Mouse (Mus musculus) myocyte (in vitro differentiated cells): Measurements from ENCODE around the gene Cdkn1b. TPM values are rescaled to one million over a fixed set of nuclear protein-coding genes. Genes with fewer than 3 reads are reported as not detected.
A peak's percentile ranks its signal among the peaks of the same experiment; 100 is the strongest.

Experiments used
- H3K27me3 ChIP-seq: one replicate; pipeline ENCODE4 v1.6.1; 2011; ENCODE audit not compliant: control insufficient read depth, insufficient read depth, insufficient read length
- H3K36me3 ChIP-seq: one replicate; pipeline ENCODE4 v1.6.1; 2011; ENCODE audit not compliant: control insufficient read depth, insufficient read depth
- H3K4me2 ChIP-seq: one replicate; pipeline ENCODE4 v1.6.1; 2011; ENCODE audit warnings: low read depth, control low read depth
- H3K4me3 ChIP-seq: one replicate; pipeline ENCODE4 v1.5.1; 2011; ENCODE audit warnings: mild to moderate bottlenecking, control low read depth, moderate library complexity
- H3K79me2 ChIP-seq: one replicate; pipeline ENCODE4 v1.6.1; 2011; ENCODE audit not compliant: control insufficient read depth, insufficient read depth
- H3ac ChIP-seq: one replicate; pipeline ENCODE4 v1.6.1; 2011; ENCODE audit not compliant: control insufficient read depth, insufficient read length
- CEBPB ChIP-seq: IDR thresholded peaks from 2 replicates; pipeline ENCODE4 v1.6.1; 2011; ENCODE audit warnings: mild to moderate bottlenecking, moderate library complexity; ENCODE audit not compliant: poor library complexity, insufficient read depth, severe bottlenecking
- E2F4 ChIP-seq: IDR thresholded peaks from one replicate; pipeline ENCODE4 v1.6.1; 2011; ENCODE audit warnings: mild to moderate bottlenecking, control low read depth, moderate library complexity; ENCODE audit not compliant: insufficient read depth
- MAX ChIP-seq: IDR thresholded peaks from one replicate; pipeline ENCODE4 v1.6.1; 2011; ENCODE audit warnings: low read depth, mild to moderate bottlenecking, control low read depth
- MYOD1 ChIP-seq, 3 experiments: IDR thresholded peaks; one replicate each; pipeline ENCODE4 v1.6.1; 2011; ENCODE audit warnings: control low read depth in 2 of 3, low read depth in 2 of 3, mild to moderate bottlenecking in 2 of 3, moderate library complexity in 1 of 3; ENCODE audit not compliant: insufficient read length in 2 of 3, control insufficient read depth in 1 of 3
- MYOG ChIP-seq, 3 experiments: IDR thresholded peaks; one replicate each; pipeline ENCODE4 v1.6.1; 2011; ENCODE audit warnings: control low read depth in 2 of 3, low read depth in 2 of 3, mild to moderate bottlenecking in 2 of 3; ENCODE audit not compliant: insufficient read length in 2 of 3, control insufficient read depth in 1 of 3, insufficient read depth in 1 of 3
- POLR2A ChIP-seq: IDR thresholded peaks from one replicate; pipeline ENCODE4 v1.6.1; 2011; ENCODE audit warnings: low read depth, mild to moderate bottlenecking, control low read depth, moderate library complexity; ENCODE audit not compliant: insufficient read length
- POLR2AphosphoS2 ChIP-seq: IDR thresholded peaks from one replicate; pipeline ENCODE4 v1.6.1; 2011; ENCODE audit warnings: low read depth, control low read depth; ENCODE audit not compliant: insufficient read length
- REST ChIP-seq: IDR thresholded peaks from one replicate; pipeline ENCODE4 v1.6.1; 2011; ENCODE audit warnings: mild to moderate bottlenecking, control low read depth, moderate library complexity; ENCODE audit not compliant: insufficient read depth, insufficient read length
- SRF ChIP-seq: IDR thresholded peaks from one replicate; pipeline ENCODE4 v1.6.1; 2011; ENCODE audit warnings: low read depth; ENCODE audit not compliant: control insufficient read depth, insufficient read length
- TCF12 ChIP-seq: IDR thresholded peaks from one replicate; pipeline ENCODE4 v1.6.1; 2011; ENCODE audit warnings: mild to moderate bottlenecking, control low read depth; ENCODE audit not compliant: poor library complexity, insufficient read depth, severe bottlenecking
- TCF3 ChIP-seq: IDR thresholded peaks from one replicate; pipeline ENCODE4 v1.6.1; 2011; ENCODE audit warnings: low read depth, control low read depth; ENCODE audit not compliant: insufficient read length
- USF1 ChIP-seq: IDR thresholded peaks from one replicate; pipeline ENCODE4 v1.6.1; 2011; ENCODE audit warnings: low read depth, mild to moderate bottlenecking, control low read depth, moderate library complexity
- polyA plus RNA-seq: library from polyadenylated mRNA; unstranded; fragments of >200 nt; fragmentation: generic; extraction: Trizol; gene quantifications from one replicate; pipeline ENCODE4 v1.2.1, GENCODE M21; 2012; ENCODE audit warnings: missing spikeins

The Cdkn1b gene
- polyA plus RNA-seq, result 27.7 TPM

DNA sequence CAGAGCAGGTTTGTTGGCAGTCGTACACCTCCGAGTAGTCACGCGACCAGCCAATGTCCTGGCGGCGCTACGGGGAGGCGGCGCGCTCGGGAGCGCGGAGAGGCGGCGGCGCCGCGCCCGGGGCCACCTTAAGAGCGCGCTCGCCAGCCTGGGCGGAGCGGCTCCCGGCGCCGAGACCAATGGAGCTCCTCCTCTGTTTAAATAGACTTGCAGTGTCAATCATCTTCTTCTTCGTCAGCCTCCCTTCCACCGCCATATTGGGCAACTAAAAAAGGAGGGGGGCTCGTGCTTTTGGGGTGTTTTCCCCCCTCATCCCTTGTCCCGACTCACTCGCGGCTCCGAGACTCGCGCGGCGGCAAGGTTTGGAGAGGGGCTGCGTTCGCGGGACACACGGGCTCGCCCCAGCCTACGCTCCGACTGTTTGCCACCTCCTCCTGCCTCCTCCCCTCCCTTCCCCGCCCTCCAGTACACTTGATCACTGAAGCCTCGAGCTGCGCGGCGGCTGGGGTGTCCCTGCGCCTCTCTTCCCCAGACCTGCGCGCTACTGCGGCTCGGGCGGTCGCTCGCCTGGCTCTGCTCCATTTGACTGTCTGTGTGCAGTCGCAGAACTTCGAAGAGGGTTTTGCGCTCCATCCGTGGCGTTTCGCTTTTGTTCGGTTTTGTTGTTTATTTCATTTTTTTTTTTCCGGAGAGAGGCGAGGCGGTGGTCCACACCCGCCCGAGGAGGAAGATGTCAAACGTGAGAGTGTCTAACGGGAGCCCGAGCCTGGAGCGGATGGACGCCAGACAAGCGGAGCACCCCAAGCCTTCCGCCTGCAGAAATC lies at the start of gene Cdkn1b:
Gene Cdkn1b, plus strand, starts transcription at position 212 of the 824 bp plus-strand sequence.
- H3ac ChIP-seq, result peak within 1 kb of the TSS; percentile 93
- peaks cover 50% of the 10 kb centered on the region for H3K79me2 ChIP-seq
- H3K27me3 ChIP-seq, result no peaks in the 10 kb centered on the region
- H3K4me2 ChIP-seq, result peak within 1 kb of the TSS; percentile 86
- peak within 1 kb of the TSS; percentile 100 for H3K4me3 ChIP-seq
- TF ChIP-seq SRF, result no peak
- TF ChIP-seq MYOG (IDR thresholded peaks at IDR 0.05; ENCODE audit: control insufficient read depth in 1 of 3, insufficient read depth in 1 of 3, insufficient read length in 2 of 3, low read depth in 2 of 3), result peak in 1 of 3 experiments; percentile 27
- no peak for TF ChIP-seq CEBPB
- TF ChIP-seq REST, result no peak
- no peak for TF ChIP-seq TCF3
- TF ChIP-seq POLR2AphosphoS2, result peak; percentile 93
- no peak for TF ChIP-seq USF1
- TF ChIP-seq E2F4, result no peak
- peak; percentile 97 for TF ChIP-seq POLR2A
- TF ChIP-seq TCF12, result no peak
- no peak for TF ChIP-seq MAX
- no peak for TF ChIP-seq MYOD1 (IDR thresholded peaks at IDR 0.05; ENCODE audit: control insufficient read depth in 1 of 3, insufficient read length in 2 of 3, low read depth in 2 of 3)
- peaks cover 11% of the 10 kb centered on the region for H3K36me3 ChIP-seq

DNA sequence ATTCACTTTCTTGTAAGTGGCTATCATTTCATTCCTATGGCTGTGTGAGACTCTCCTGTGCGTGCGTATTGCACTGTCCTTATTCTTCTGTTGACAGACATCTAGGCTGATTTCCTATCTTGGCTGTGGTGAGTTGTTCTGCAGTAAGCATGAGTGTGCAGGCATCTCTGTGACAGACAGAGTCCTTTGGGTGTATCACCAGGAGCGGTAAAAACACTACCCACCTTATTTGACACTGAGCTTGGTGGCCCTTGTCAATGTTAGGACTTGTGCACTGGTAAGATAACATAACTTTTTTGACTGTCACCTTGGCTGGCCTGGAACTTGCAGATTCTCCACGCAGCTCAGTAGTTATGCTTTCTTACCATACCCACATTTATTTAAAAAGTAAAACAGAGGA lies 49.3 kb upstream of the Cdkn1b start:
- Histone ChIP-seq H3K4me3 (no peak overlapping the region), H3ac (no peak overlapping the region), H3K79me2 (no peaks in the 10 kb centered on the region), H3K4me2 (no peak overlapping the region), H3K36me3 (no peaks in the 10 kb centered on the region), H3K27me3 (no peaks in the 10 kb centered on the region)
- TF ChIP-seq REST (no peak), TCF12 (no peak), POLR2A (no peak), USF1 (no peak), MYOD1 (IDR thresholded peaks at IDR 0.05; ENCODE audit: control insufficient read depth in 1 of 3, insufficient read length in 2 of 3, low read depth in 2 of 3) (no peak), E2F4 (no peak), TCF3 (no peak), SRF (no peak), POLR2AphosphoS2 (no peak)

DNA sequence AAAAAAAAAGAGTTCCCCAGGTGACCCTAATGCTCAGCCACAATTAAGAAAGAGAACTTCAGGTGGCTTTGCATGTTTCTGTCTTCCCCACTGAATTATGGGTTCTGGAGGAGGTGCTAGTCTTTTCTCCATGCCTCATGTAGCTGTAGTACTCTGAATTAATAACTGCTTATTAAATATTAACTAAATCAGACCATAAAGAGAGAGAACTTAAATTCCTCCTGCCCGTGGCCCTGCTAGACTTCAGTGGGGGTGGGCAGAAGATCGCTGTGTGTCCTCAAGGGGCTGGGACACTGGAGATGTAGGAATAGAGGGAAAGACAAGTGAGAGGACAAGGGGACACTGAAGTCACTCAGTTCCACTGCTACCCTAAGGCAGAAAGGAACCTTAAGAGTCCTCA lies 48.0 kb upstream of the Cdkn1b start:
- no peaks in the 10 kb centered on the region for H3K79me2 ChIP-seq
- no peak overlapping the region for H3K4me3 ChIP-seq
- H3ac ChIP-seq, result no peak overlapping the region
- no peak overlapping the region for H3K4me2 ChIP-seq
- H3K27me3 ChIP-seq, result no peaks in the 10 kb centered on the region
- no peaks in the 10 kb centered on the region for H3K36me3 ChIP-seq
- no peak for TF ChIP-seq CEBPB
- no peak for TF ChIP-seq SRF
- no peak for TF ChIP-seq POLR2AphosphoS2
- no peak for TF ChIP-seq MYOD1 (IDR thresholded peaks at IDR 0.05; ENCODE audit: control insufficient read depth in 1 of 3, insufficient read length in 2 of 3, low read depth in 2 of 3)
- TF ChIP-seq MYOG (IDR thresholded peaks at IDR 0.05; ENCODE audit: control insufficient read depth in 1 of 3, insufficient read depth in 1 of 3, insufficient read length in 2 of 3, low read depth in 2 of 3), result no peak
- TF ChIP-seq MAX, result no peak
- no peak for TF ChIP-seq USF1
- no peak for TF ChIP-seq REST
- no peak for TF ChIP-seq E2F4
- no peak for TF ChIP-seq TCF3
- TF ChIP-seq TCF12, result no peak
- no peak for TF ChIP-seq POLR2A

DNA sequence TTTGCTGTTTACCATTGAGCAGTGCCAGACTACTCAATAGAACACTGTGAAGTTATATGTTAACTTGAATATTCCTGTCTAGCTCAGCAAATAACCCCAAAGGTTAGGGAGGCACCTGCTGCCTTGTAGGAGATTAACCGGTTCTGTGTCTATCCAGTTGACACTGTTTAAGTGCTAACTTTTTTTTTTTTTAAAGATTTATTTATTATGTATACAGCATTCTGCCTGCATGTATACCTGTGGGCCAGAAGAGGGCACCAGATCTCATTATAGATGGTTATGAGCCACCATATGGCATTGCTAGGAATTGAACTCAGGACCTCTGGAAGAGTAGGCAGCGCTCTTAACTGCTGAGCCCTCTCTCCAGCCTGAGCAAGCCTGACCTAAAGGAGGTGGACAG lies 47.2 kb upstream of the Cdkn1b start:
- no peak overlapping the region for H3ac ChIP-seq
- H3K4me2 ChIP-seq, result no peak overlapping the region
- H3K4me3 ChIP-seq, result no peak overlapping the region
- no peaks in the 10 kb centered on the region for H3K36me3 ChIP-seq
- no peaks in the 10 kb centered on the region for H3K79me2 ChIP-seq
- no peaks in the 10 kb centered on the region for H3K27me3 ChIP-seq
- TF ChIP-seq SRF (no peak), MAX (no peak), E2F4 (no peak), POLR2AphosphoS2 (no peak), REST (no peak), MYOG (IDR thresholded peaks at IDR 0.05; ENCODE audit: control insufficient read depth in 1 of 3, insufficient read depth in 1 of 3, insufficient read length in 2 of 3, low read depth in 2 of 3) (no peak), POLR2A (no peak), TCF12 (no peak), USF1 (no peak), TCF3 (no peak), CEBPB (no peak), MYOD1 (IDR thresholded peaks at IDR 0.05; ENCODE audit: control insufficient read depth in 1 of 3, insufficient read length in 2 of 3, low read depth in 2 of 3) (no peak)
